Mouse (Mus musculus) spleen, postnatal 14 days (tissue): ENCODE results near the gene Pheta1.
"Not testable (repeated sequence)": the region's sequence is repeated elsewhere in the genome, so short reads cannot be mapped to it uniquely, and the experiment has no call there.

Experiments used
- DNase-seq, 2 experiments: peaks; one replicate each; pipeline ENCODE4 v3.0.0; 2021 to 2022; ENCODE audit warnings: low spot score in 2 of 2

Pheta1 gene

GRCm38 (mm10) chr5:121843138-121843905, 5.5 kb upstream of the Pheta1 start:
- DNase-seq = no peak

- DNase-seq = no peak
Observed at GRCm38 (mm10) chr5:121845361-121845760, 3.4 kb upstream of the Pheta1 start.

- no peak for DNase-seq
Observed at GRCm38 (mm10) chr5:121846322-121846721, 2.5 kb upstream of the Pheta1 start.

GRCm38 (mm10) chr5:121847269-121847668, 1.5 kb upstream of the Pheta1 start:
- not testable (repeated sequence) for DNase-seq

GRCm38 (mm10) chr5:121848035-121848519, 707 bp upstream of the Pheta1 start:
- DNase-seq = no peak

GRCm38 (mm10) chr5:121849478-121850349, 930 bp downstream of the Pheta1 start:
- no peak for DNase-seq

GRCm38 (mm10) chr5:121853368-121854051, 4.7 kb downstream of the Pheta1 start:
- DNase-seq = no peak

- DNase-seq = no peak
Observed at GRCm38 (mm10) chr5:121854768-121855167, 6.0 kb downstream of the Pheta1 start.

GRCm38 (mm10) chr5:121856740-121857139, 8.0 kb downstream of the Pheta1 start:
- DNase-seq = no peak

GRCm38 (mm10) chr5:121858427-121858826, 9.6 kb downstream of the Pheta1 start:
- no peak for DNase-seq

GRCm38 (mm10) chr5:121861964-121862363, 13.2 kb downstream of the Pheta1 start:
- no peak for DNase-seq

- DNase-seq = no peak
Observed at GRCm38 (mm10) chr5:121864330-121864729, 15.5 kb downstream of the Pheta1 start.

- no peak for DNase-seq
Observed at GRCm38 (mm10) chr5:121867963-121868362, 19.2 kb downstream of the Pheta1 start.

- no peak for DNase-seq
Observed at GRCm38 (mm10) chr5:121870832-121871231, 22.0 kb downstream of the Pheta1 start.

GRCm38 (mm10) chr5:121871515-121872030, 22.8 kb downstream of the Pheta1 start:
- no peak for DNase-seq

GRCm38 (mm10) chr5:121872158-121872557, 23.4 kb downstream of the Pheta1 start:
- peak; percentile 29 to 52 for DNase-seq

- no peak for DNase-seq
Observed at GRCm38 (mm10) chr5:121875041-121875440, 26.3 kb downstream of the Pheta1 start.

GRCm38 (mm10) chr5:121876901-121877300, 28.1 kb downstream of the Pheta1 start:
- no peak for DNase-seq

- DNase-seq = no peak
Observed at GRCm38 (mm10) chr5:121878703-121879102, 29.9 kb downstream of the Pheta1 start.

GRCm38 (mm10) chr5:121879211-121879610, 30.4 kb downstream of the Pheta1 start:
- peak in 1 of 2 experiments; percentile 33 for DNase-seq

GRCm38 (mm10) chr5:121883356-121883755, 34.6 kb downstream of the Pheta1 start:
- no peak for DNase-seq

- no peak for DNase-seq
Observed at GRCm38 (mm10) chr5:121889375-121889774, 40.6 kb downstream of the Pheta1 start.
